Mouse (Mus musculus): ENCODE measurements around the gene Qdpr. TPM values are rescaled to one million over a fixed set of nuclear protein-coding genes. Genes with fewer than 3 reads are reported as not detected.

The Qdpr gene
- polyA plus RNA-seq, 1 experiment from 2014 or later: 104 TPM

DNA sequence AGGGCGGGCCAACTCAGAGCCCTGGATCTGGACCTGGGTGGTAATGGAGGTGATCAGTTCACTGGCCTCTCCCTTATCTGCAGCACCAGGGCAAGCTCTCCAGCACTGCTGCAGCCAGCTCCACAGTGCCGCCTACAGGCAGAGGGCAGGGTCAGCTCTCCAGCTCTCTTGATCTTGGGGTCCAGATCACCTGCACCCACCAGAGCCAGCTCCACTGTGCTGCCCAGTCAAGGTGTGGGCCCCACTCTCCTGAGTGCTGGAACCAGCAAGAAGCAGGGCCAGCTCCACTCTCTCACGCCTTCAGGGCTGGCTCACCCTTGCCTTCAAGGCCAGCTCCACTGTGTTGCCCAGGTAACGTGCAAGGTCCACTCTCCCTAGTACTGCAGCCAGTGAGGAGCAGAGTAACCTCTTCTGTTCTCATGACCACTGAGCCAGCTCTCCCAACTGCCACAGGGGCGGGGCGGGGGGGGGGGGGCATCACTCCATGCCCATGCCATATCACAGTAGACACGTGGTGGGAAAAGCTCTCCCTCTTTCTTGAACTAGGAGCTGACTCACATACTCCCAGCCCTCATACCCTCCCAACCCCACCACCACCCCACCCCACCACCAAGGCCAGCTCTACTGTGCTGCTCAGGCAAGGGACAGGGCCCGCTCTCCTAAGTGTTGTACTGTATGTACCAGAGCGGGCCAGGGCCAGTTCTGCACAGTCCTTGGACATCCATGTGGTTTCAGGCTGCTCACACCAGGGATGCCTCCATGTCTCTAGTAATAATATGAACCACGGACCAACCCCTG, 30.0 kb downstream of the Qdpr start:
- 75% methylated on average over 10 of the region's 10 CpGs for WGBS
- no peaks in the 10 kb centered on the region for H3K9me3 ChIP-seq (ENCODE audit: control insufficient read depth, low read length)
- no peak for ATAC-seq (ENCODE audit: low read depth)
- no peak overlapping the region for H3K4me3 ChIP-seq (ENCODE audit: low read depth, low read length)
- H3K9ac ChIP-seq (replicated peaks; ENCODE audit: low read depth, low read length): no peak overlapping the region
- H3K27me3 ChIP-seq (ENCODE audit: control insufficient read depth, insufficient read depth, low read length): no peaks in the 10 kb centered on the region
- no peak overlapping the region for H3K27ac ChIP-seq (ENCODE audit: low read depth, low read length)
- no peaks in the 10 kb centered on the region for H3K4me1 ChIP-seq (ENCODE audit: control insufficient read depth, insufficient read depth, low read length)
- no peaks in the 10 kb centered on the region for H3K36me3 ChIP-seq (ENCODE audit: control insufficient read depth, insufficient read depth, low read length)
- no peak overlapping the region for H3K4me2 ChIP-seq (ENCODE audit: low read depth, low read length)

DNA sequence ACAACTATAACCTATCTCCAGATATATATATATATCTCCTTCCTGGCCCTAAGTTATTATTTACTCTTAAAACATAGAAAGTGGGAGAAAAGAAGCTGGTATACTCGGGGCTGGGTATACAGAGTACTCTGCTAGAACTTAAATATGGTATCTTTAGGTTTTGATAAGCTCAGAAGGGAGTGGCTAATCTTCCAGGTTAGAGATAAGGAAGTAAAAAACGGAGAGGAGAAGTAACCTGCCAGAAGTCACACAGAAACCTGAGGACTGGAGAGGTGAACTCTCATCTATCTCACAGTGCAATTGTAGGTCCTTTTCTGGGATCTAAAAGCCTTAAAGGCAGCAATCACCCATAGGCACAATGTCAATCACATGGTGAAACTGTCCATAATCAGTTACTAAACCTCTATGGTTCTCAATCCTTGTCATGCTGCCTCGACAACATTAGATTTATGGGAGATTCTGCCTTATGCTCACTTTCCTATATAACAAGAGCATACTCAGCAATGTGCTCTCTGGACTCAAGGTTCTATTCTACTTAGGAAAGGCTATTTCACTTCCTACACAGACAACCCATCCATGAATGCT, 32.1 kb downstream of the Qdpr start:
- Histone ChIP-seq H3K9me3 (ENCODE audit: control insufficient read depth, low read length) (no peaks in the 10 kb centered on the region), H3K36me3 (ENCODE audit: control insufficient read depth, insufficient read depth, low read length) (no peaks in the 10 kb centered on the region), H3K27me3 (ENCODE audit: control insufficient read depth, insufficient read depth, low read length) (no peaks in the 10 kb centered on the region), H3K27ac (ENCODE audit: low read depth, low read length) (no peak overlapping the region), H3K9ac (replicated peaks; ENCODE audit: low read depth, low read length) (no peak overlapping the region), H3K4me2 (ENCODE audit: low read depth, low read length) (no peak overlapping the region), H3K4me3 (ENCODE audit: low read depth, low read length) (no peak overlapping the region), H3K4me1 (ENCODE audit: control insufficient read depth, insufficient read depth, low read length) (no peaks in the 10 kb centered on the region)
- no peak for ATAC-seq (ENCODE audit: low read depth)
- 81% methylated on average over 3 of the region's 3 CpGs for WGBS

DNA sequence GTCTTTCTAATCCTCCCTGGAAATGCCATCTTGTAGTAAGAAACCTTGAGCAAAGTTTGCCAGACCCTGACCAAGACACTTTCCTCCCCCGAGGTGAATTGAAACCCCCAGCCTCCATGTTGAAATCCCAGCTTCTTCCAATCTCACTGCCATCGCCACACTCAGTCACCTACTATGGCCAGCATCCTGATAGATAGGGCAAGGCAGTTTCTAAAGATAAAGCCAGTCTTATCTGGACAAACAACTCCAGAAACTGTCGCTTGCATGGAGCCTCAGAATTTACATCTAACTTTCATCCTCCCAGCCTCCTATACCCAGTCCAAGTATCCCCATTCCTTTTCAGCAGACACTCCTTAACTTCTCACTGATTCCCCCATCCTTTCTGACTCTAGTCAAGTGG, 33.6 kb downstream of the Qdpr start:
- no peaks in the 10 kb centered on the region for H3K4me1 ChIP-seq (ENCODE audit: control insufficient read depth, insufficient read depth, low read length)
- WGBS: 96% methylated on average over 3 of the region's 3 CpGs

DNA sequence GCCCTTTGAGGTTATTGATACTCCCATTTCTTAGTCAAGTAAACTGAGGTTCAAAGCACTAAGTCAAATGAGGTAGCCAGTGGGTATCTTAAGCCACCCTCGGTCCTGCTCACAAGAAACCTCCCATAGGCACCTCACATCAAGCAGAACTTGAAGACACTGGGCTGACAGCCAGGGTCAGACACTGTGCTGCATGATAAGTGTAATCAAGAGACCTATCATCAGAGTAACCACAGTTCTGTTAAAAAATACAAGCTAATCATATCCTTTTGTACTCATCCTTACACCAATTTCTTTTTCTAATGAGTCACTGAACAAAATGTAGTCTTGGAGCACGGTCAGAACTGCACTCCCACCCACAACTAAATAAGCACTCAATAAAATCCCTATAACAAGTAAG, 43.9 kb downstream of the Qdpr start:
- Histone ChIP-seq H3K9ac (replicated peaks; ENCODE audit: low read depth, low read length) (no peak overlapping the region), H3K27ac (ENCODE audit: low read depth, low read length) (no peak overlapping the region), H3K4me2 (ENCODE audit: low read depth, low read length) (no peak overlapping the region), H3K36me3 (ENCODE audit: control insufficient read depth, insufficient read depth, low read length) (no peaks in the 10 kb centered on the region), H3K4me1 (ENCODE audit: control insufficient read depth, insufficient read depth, low read length) (no peaks in the 10 kb centered on the region), H3K9me3 (ENCODE audit: control insufficient read depth, low read length) (no peaks in the 10 kb centered on the region), H3K4me3 (ENCODE audit: low read depth, low read length) (no peak overlapping the region), H3K27me3 (ENCODE audit: control insufficient read depth, insufficient read depth, low read length) (no peaks in the 10 kb centered on the region)
- 86% methylated on average over 2 of the region's 2 CpGs for WGBS
- no peak for ATAC-seq (ENCODE audit: low read depth)

More for the DNA sequence above, 33.6 kb downstream of the Qdpr start:
- no peak for ATAC-seq (ENCODE audit: low read depth)
- Histone ChIP-seq H3K27ac (ENCODE audit: low read depth, low read length) (no peak overlapping the region), H3K27me3 (ENCODE audit: control insufficient read depth, insufficient read depth, low read length) (no peaks in the 10 kb centered on the region), H3K4me3 (ENCODE audit: low read depth, low read length) (no peak overlapping the region), H3K9ac (replicated peaks; ENCODE audit: low read depth, low read length) (no peak overlapping the region), H3K9me3 (ENCODE audit: control insufficient read depth, low read length) (no peaks in the 10 kb centered on the region), H3K36me3 (ENCODE audit: control insufficient read depth, insufficient read depth, low read length) (no peaks in the 10 kb centered on the region), H3K4me2 (ENCODE audit: low read depth, low read length) (no peak overlapping the region)

DNA sequence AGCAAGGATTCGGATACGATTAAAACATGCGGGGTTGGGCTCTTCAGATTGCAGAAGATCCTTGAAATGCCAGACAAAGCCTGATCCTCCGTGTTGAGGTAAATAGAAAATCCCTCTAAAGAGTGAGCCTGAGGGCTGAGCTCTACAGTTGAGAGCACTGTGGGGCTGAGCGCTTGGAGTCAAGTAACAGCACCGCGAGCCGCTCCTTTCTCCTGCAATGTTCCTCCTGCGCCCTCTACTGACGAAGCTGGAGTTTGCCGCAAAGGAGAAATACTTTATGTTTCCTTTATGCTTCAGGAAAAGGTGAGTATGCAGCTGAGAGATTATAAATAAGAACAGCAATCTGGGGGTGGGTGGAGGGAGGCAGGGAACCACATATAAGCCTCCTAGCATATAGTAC, 47.4 kb downstream of the Qdpr start:
- Histone ChIP-seq H3K9me3 (ENCODE audit: control insufficient read depth, low read length) (no peaks in the 10 kb centered on the region), H3K4me3 (ENCODE audit: low read depth, low read length) (no peak overlapping the region), H3K36me3 (ENCODE audit: control insufficient read depth, insufficient read depth, low read length) (no peaks in the 10 kb centered on the region), H3K4me1 (ENCODE audit: control insufficient read depth, insufficient read depth, low read length) (no peaks in the 10 kb centered on the region), H3K4me2 (ENCODE audit: low read depth, low read length) (no peak overlapping the region), H3K27me3 (ENCODE audit: control insufficient read depth, insufficient read depth, low read length) (no peaks in the 10 kb centered on the region), H3K27ac (ENCODE audit: low read depth, low read length) (no peak overlapping the region), H3K9ac (replicated peaks; ENCODE audit: low read depth, low read length) (no peak overlapping the region)
- peak; percentile 90 for ATAC-seq (ENCODE audit: low read depth)
- 17% methylated on average over 11 of the region's 11 CpGs for WGBS

DNA sequence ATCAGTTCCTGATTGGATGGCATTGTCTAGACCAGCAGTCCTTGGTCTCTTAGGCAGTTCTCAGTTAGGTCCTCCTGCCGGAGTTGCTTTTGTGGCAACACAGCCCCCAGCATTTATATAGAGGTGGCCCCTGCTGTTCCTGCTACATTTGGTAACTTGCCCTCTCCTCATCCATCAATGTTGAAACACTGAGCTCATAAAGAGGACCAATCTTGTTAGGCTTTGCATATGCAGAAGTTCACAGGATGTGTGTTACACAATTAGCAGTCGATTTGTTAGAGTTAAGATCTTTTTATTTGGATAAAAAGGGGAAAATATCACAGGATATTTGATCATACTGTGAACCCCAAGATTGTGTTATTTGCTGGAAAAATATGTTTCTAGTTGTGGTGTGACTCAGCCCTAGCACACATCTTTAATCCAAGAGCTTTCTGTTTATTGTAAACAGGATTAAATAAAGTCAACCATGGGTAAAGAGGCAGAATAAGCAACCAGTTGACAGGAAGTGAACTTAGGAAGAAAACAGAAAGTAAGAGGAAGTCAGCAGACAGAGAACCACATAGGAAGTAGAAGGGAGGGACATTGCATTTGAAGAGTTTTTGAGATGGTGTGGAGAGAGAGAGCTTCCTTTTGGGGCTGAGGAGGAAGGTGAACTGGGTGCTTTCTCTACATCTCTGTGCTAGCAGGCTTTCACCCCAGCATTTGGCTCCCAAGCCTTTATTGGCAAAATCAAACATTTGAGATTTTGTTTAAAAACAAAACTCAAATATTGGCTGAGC, 65.8 kb downstream of the Qdpr start:
- Histone ChIP-seq H3K4me2 (ENCODE audit: low read depth, low read length) (no peak overlapping the region), H3K9ac (replicated peaks; ENCODE audit: low read depth, low read length) (no peak overlapping the region), H3K36me3 (ENCODE audit: control insufficient read depth, insufficient read depth, low read length) (no peaks in the 10 kb centered on the region), H3K27me3 (ENCODE audit: control insufficient read depth, insufficient read depth, low read length) (no peaks in the 10 kb centered on the region), H3K4me3 (ENCODE audit: low read depth, low read length) (no peak overlapping the region), H3K4me1 (ENCODE audit: control insufficient read depth, insufficient read depth, low read length) (no peaks in the 10 kb centered on the region), H3K9me3 (ENCODE audit: control insufficient read depth, low read length) (no peaks in the 10 kb centered on the region), H3K27ac (ENCODE audit: low read depth, low read length) (no peak overlapping the region)
- 64% methylated on average over 2 of the region's 2 CpGs for WGBS
- ATAC-seq (ENCODE audit: low read depth): no peak

Other genes with a start within 250 kb of the Qdpr start
- gene Clrn2, start 3.5 kb upstream of the Qdpr start, polyA plus RNA-seq (2014; fragmentation: Nextera tagmentation; extraction: Ambion mirVana): 0.30 TPM in 1 of 2 replicates, not detected in the other
- gene Lap3, start 43.1 kb upstream of the Qdpr start, polyA plus RNA-seq (2014; fragmentation: Nextera tagmentation; extraction: Ambion mirVana): 31.9 and 36.4 TPM in 2 replicates
- 242 and 251 TPM in 2 replicates for gene Med28, start 70.0 kb upstream of the Qdpr start, polyA plus RNA-seq (2014; fragmentation: Nextera tagmentation; extraction: Ambion mirVana)
- gene Fam184b, start 189.4 kb upstream of the Qdpr start, polyA plus RNA-seq (2014; fragmentation: Nextera tagmentation; extraction: Ambion mirVana): 9.5 and 9.6 TPM in 2 replicates
- 3.5 and 5.4 TPM in 2 replicates for gene Ncapg, start 219.7 kb upstream of the Qdpr start, polyA plus RNA-seq (2014; fragmentation: Nextera tagmentation; extraction: Ambion mirVana)

Measured in neural tube, embryonic 14.5 days (tissue).